Mouse (Mus musculus): ENCODE results near the gene Phf5a.
"Not testable (repeated sequence)": the region's sequence is repeated elsewhere in the genome, so short reads cannot be mapped to it uniquely, and the experiment has no call there.

Gene Phf5a

DNA sequence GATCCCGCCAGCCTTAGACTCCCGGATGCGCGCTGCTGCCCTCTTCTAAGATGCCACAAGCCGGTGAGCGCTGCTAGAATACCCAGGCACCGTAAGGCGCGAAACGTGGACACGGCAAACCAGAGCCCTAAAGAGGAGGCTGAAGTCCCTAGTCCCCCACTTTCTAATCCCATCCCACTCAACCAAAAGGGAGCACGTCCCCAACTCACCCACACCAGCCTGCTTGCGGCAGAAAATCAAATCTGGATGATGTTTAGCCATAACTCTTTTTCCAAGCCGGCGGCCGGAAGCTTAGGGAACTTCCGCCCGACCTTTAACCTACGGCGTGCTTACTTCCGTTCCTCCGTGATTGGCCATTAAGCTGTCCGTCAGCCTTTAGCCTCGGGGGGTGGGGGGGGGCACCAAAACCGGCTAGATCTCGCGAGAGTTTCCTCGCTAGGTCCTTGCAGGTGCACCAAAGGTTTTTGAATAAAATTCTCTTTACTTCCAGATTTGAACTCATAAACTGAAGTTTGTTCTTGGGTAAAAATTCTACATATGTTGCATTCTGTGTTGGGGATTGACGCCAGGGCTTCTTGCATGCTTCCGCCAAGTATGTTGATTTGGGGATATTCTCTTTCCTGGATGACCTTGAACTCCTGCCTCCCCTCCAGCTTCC lies at the start of gene Phf5a:
Phf5a (minus strand) TSS at position 308 of the 658 bp plus-strand sequence.
- peak; percentile 79 to 88 for DNase-seq (ENCODE audit: low spot score in 2 of 2)

DNA sequence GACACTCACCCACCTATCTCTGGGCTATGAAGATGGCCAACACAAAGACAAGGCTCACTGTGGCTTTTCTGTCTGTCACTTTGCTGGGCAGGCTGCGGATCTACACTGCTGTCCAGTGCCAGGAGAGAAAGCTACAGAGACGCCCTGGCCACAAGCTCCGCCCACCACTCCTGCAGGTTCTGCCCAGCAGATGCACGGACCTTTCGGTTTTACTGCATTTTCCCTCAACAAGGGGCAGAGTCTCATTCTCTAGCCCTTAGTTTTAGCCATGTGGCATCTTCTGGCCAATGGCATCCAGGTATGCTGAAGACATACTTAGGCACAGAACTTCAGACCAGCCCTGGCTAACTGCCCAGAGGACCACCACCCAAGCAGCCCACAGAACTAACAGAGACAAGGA lies 49.5 kb upstream of the Phf5a start:
- no peak for DNase-seq (ENCODE audit: low spot score in 2 of 2)

DNA sequence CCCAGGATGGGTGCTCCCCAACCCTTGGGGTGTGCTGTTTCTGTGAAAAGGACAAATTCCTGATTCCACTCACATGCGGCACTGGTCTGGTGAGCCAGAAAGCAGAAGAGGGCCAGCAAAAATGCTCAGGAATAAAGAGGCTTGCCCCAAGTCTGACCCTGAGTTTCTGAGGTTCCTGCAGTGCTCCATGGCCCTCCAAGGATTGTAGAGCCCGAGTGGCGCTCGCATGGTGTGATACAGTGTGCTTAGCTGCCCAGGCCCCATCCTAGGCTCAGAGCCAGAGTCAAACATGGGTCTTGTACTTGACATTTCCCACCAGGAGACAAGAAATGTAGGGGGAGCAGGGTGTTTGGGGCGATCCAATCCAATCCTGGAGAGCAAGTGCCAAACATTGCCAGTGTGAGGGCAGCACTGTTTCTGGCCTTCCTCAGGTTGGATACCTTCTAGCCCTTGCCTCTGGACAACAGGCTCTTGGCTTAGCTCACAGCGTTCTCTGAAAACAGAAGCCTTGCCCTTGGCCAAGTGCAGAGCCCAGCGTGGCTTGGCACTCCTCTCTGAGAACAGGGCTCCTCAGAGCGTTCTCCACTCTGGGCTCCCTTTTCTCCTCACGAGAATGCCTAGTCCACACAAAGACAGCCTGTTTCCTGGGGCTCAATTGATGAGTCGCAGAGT lies 49.0 kb upstream of the Phf5a start:
- DNase-seq (ENCODE audit: low spot score in 2 of 2): no peak

DNA sequence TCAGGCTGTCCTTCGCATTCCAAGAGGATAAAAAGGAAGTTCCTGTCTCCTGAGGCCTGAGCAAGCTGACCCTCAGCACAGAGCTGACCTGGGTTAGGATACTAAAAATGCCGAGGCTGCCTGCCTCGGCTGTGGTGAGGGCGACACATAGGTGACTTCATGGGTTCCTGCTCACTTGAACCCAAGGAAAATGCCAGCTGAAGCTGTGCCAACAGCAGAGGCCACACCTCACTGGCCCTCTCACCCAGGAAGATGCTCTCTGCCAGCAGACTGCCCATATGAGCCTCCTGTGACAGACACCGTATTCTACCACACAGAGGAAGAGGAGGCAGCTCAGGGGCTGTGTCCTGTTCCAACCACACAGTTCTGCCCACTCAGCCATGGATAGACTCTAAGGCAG lies 47.4 kb upstream of the Phf5a start:
- DNase-seq (ENCODE audit: low spot score in 2 of 2): no peak

DNA sequence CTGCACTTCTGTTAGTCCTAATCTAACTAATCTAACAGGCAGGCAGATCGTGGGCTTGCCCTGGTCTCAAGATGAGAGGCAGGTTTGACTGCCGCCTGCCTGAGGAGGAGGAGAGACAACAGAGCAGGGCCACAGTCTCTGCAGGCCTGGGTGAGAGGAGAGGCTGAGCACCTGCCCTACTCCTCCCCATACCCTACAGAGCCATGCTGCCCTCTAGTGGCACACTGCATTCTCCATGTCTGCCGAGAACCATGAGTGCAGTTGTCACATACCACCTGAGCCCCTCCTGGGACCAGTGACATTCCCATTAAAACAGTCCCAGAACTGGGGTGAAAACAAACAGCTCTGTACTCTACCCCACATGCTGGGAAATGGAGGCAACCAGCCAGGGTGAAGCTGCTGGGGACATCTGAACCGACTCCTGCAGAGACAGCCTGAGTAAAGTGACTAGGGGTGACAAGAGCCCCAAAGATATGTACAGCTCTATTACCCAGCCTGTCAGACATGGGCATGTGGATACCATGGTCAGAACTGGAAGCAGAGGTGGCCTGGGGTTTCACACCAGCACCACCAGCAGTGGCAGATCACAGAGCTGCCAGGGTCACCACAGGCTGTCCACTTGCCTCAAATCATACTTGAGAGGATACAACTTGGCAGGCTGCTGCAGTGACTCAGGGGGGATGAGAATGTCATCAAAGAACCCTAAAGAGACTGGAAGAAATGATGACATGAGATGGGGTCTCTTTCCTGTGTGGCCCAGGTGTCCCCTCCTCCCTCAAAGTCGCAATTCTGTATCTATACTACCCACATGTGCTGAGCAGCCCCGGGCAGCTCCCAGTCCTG lies 46.1 kb upstream of the Phf5a start:
- peak; percentile 72 to 89 for DNase-seq (ENCODE audit: low spot score in 2 of 2)

DNA sequence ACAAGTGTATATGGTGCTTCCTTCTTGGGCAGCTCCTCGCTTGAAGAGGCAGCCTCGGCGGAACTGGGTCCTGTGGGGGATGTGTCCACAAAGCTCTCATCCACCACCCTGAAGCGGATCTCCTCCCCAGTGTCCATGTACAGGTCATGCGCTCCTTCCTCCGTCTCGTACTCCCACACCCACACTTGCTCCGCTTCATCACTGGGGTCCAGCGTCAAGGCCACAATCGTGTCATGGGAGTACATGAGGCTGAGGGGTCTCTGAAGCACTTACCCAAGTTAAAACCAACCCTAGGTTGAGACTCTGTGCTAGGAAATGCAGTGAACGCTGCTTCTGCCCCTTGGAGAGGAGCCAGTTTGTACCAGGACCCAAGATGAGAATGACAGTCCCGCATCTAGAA lies 45.5 kb upstream of the Phf5a start:
- no peak for DNase-seq (ENCODE audit: low spot score in 2 of 2)

DNA sequence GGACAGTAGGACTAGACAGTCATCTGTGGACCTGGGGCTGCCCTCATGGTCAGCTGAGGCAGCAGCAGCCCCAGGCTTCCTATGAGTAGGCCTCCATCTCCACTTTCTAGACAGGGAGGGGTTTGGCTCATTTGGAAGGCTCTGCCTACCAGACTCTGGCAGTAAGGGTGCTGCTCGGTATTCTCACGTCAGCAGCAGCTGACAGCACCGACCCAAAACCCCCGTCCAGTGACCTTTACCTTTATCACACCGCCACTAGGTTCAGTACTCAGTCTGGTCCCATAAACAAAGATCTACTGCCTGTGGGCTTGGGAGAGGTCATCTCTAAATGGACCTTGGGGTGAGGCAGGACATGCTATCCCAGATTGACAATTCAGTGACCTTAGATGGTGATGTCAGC lies 44.0 kb upstream of the Phf5a start:
- DNase-seq (ENCODE audit: low spot score in 2 of 2): no peak

DNA sequence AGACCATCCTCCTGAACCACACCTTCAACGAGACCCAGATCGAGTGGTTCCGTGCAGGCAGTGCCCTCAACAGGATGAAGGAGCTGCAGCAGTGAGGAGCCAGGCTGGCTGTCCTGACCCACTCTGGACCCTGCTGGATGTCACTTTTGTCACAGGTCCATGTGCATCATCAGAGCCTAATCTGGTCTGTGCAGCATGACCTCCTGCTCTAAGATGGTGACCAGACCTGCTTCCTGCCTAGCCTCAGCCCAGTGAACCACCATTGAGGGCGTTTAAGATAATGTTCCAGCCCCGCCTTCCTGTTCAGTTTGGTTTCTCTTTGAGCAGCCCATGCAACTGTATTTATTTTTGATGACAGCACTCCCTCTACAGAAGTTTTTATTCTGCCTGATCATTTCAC lies 43.0 kb upstream of the Phf5a start:
- DNase-seq (ENCODE audit: low spot score in 2 of 2): no peak

DNA sequence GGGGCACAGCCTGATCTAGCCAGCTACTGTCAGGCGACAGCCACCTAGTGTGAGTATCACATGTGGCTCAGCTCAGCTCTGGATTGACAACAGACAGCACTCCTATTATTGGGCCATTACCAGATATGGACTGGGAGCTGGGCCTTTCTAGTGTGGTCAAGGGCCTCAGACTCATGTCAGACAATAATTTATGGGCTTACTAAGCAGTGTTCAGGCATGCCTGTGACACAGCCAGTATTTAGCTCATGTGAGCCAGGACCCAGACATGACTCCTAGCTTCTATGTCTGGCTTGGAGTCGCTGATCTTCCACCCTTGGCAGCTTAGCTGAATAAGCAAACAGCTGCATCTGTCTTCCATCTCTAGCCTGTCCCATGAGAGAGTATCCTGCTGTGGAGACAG lies 40.8 kb upstream of the Phf5a start:
- no peak for DNase-seq (ENCODE audit: low spot score in 2 of 2)

DNA sequence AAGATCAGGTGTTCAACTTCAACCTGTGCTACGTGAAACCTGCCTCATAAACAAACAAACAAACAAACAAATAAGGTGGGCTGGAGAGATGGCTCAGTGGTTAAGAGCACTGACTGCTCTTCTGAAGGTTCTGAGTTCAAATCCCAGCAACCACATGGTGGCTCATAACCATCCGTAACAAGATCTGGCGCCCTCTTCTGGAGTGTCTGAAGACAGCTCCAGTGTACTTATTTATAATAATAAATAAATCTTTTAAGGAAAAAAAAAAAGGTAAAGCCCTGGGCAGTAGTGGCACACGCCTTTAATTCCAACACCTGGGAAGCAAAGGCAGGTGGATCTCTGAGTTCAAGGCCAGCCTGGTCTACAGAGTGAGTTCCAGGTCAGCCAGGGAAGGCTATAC lies 37.1 kb upstream of the Phf5a start:
- DNase-seq (ENCODE audit: low spot score in 2 of 2): not testable (repeated sequence)

DNA sequence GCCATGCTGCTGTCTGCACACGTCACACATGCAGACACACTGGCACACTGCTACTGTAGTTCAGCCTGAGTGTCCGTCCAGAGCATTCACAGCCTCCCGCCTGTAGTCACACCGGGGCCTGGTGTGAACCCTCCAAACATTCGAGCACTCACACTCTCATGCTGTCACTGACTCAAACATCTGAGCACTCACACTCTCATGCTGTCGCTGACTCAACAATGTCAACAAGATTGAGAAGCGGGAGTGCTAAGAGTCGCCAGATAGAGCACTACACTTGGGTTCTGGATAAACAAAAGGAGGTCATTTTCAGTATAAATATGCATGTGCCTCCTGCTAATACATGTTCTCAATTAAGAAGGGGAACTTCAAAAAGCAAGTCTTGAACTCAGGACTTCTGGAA lies 36.2 kb upstream of the Phf5a start:
- no peak for DNase-seq (ENCODE audit: low spot score in 2 of 2)

DNA sequence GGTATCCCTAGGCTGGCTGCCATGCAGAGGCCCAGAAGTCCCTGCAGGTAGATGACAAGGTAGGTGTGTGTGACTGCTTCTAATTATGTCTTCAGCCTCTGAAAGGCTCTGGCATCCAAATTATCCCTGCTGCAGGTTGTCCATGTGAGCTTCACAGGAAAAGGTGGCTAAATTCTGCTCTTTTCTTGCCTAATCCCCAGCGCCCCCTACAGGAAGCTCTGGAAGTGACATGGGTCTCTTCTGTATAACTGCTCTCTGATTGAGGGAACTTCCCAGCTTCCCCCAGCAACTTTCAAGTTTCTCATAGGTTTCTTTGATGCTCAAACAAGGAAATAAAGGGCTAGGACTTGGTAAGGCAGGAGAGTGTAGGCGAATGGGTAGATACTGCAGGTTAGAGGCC lies 33.2 kb upstream of the Phf5a start:
- DNase-seq (ENCODE audit: low spot score in 2 of 2): peak; percentile 68 to 88

DNA sequence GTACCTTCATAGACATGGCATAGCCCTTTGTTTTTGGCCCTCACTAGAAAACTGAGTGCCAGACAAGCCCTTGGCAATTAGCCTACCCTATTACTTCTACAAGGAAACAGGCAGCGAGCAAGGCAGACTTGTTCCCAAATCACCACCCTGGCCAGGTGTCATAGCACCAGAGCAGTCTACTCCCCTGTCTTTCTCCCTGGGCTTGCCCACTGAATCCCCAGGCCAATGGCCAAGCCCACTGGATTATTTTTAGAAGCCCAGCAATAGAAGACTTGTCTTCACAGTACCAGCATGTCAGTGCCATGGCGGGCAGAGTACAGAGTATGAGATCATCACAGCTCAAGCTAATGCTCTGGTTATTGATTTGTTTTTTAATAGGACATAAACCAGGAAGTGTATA lies 27.0 kb upstream of the Phf5a start:
- no peak for DNase-seq (ENCODE audit: low spot score in 2 of 2)

DNA sequence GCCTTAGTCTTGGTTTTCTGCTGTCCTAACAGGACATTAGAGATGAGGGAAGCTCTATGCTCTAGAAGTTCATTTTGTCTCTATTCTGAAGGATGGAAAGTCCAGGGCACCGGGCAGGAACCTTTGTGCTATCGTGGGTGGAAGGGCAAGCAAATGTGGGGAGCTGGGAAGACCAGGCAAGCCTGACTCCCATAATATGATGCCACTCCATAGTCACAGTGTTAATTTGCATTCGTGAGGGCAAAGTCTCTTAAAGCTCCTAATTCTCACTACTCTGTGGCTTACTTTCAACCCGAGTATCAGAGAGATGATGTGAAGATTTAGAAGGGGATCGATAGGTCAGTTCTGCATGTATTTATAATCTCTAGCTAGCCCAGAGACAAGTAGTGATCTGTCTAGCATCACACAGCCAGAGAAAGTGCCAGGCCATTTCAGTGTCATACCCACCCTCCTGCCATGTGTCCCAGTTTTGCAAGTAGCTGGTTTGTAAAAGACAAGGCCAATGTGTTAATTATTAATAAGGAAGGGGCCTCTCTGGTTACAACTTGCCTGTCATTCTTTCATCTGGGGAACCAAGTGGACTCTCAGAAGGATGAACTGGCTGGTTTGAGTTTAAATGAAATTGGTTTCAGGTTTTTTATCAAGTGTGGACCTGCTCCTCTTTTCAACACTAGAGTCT lies 26.0 kb upstream of the Phf5a start:
- DNase-seq (ENCODE audit: low spot score in 2 of 2): no peak

DNA sequence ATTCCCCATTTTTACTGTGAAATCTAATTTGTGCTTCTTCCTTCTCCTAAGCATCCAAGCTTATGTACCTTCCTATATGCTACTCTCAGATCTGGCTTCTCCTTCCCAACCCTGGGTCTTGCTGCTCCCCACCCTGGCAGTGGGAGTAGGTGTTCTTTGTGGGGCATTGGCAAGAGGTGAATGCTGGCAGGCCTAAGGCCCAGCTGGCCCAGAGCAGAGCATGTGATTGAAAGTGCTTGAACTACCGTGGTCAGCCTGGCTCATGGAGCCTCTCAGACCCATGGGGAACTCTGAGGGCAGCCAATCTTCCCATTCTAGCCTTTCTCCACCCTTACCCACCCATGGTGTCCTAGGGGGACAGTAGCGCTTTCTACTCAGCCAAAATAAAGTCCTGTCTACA lies 24.7 kb upstream of the Phf5a start:
- DNase-seq (ENCODE audit: low spot score in 2 of 2): no peak

DNA sequence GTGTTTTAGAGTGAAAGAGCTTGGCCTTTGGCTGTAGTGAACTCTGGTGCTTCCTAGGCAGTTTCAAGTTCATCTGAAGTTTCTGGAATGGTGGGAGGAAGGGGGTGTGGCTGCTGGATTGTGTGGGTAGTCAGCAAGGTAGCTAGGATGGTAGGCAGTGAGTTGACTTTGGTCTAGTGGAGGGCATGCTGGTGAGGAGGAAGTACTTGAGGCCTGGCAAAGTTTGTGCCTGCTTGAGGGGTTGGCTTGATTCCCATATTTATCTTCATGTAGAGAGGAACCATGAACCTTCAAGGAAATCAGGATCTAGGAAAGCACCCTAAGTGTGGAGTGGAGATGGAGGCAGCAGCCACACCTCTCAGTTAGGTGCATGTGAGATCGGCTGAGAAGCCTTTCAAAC lies 22.3 kb upstream of the Phf5a start:
- no peak for DNase-seq (ENCODE audit: low spot score in 2 of 2)

DNA sequence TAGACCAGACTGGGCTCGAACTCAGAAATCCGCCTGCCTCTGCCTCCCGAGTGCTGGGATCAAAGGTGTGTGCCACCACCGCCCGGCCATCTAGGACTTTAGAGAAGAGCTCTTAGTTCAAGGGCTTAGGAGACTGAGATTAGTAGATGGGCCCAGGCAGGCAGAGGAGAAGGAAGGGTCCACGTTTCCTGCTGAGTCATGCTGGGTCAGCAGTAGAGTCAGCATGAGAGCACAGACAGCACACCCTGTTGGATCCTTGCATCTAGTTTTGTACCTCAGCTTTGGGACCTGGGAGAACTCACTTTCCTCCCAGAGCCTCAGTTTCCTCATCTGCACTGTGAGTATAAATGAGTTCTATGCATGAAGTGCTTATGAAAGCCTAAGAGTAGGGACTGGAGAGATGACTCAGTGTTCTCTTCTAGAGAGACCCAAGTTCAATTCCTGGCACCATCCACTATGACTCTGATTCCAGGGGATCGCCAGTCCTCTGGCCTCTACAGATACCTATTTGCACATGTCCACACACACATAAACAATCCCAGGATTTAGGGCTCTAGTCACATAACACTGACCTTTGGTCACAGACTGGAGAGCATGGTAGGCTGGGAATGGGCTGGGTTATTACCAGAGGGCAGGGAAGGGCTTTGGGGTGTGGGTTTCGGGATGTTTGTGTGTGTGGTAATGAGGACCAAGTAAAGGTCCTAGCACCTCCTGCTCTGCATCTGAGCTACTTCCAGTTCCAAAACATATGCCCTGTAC lies 20.3 kb upstream of the Phf5a start:
- peak in 1 of 2 experiments; percentile 33 for DNase-seq (ENCODE audit: low spot score in 2 of 2)

DNA sequence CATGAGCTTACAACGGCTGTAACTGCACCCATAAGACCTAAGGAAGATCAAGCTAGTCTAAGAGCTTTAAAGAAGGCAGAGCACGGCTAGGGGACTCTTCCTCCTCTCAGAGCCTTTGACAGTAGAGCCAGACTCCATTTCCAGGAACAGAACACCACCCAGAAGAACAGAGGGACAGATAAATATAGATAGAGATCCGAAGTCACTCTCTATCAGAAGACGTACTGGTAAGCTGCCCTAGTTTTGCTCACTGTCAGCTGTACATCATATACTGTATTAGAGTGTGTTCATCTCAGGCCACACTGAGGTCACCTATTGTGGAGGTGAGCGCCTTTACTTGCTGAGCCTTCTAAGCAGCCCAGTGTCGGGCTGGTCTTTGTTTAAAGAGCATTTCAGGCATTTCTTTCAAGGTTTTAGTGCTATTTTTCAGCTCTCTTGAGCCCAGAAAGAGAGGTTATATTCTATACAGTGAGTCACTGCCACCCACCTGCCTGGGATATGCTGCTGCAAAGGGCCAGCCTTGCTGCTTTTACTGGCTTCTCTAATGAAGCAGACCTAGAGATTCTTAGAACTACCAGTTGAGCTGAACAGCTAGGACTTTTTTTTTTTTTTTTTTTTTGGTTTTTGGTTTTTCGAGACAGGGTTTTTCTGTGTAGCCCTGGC lies 19.6 kb upstream of the Phf5a start:
- no peak for DNase-seq (ENCODE audit: low spot score in 2 of 2)

DNA sequence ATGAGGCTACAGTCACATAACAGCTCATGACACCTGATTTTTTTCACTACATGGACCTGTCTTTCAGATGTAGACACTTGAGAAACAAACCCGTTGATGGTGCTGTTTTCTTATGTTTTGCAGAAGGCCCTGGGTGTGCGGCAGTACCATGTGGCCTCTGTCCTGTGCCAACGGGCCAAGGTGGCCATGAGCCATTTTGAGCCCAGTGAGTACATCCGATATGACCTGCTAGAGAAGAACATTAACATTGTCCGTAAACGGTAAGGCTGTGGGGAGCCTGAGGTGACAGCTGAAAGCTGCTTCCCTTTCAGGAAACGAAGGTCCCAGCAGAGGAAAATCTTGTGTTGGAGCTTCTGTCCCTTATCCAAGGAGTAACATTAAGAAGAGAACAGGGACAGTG lies 17.5 kb upstream of the Phf5a start:
- DNase-seq (ENCODE audit: low spot score in 2 of 2): no peak

DNA sequence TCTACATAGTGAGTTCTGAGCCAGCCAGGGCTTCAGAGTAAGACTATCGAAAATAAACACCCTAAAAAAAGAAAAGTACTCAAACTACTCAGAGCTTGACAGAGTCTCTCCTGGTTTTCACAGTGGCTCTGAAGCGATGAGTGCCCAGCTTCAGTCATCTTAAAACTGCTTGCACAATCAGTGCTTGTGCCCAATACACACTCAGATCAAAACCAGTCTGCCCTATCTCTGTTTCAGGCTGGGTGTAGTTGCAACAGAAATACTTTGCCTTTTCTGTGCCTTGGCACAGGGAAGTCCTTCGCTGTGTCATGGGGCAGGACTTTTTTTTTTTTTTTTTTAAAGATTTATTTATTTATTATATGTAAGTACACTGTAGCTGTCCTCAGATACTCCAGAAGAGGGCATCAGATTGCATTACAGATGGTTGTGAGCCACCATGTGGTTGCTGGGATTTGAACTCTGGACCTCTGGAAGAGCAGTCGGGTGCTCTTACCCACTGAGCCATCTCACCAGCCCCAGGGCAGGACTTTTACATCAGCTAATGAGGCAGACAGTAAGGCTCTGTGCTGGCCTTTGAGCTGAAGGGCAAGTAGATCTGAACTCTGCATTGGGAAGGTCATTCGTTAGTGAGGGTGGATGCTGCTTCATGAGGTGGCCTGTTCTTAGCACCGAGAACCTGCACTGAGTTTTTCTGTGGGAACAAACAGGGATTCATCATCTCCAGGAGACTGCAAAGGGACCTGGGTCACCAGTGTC lies 15.3 kb upstream of the Phf5a start:
- no peak for DNase-seq (ENCODE audit: low spot score in 2 of 2)

Data from spleen, postnatal 10 days (tissue).